Mouse (Mus musculus) CD8-positive naive resting alpha-beta T cell, adult 57 days (primary cell): Measurements from ENCODE around the gene Nfyb. TPM values are rescaled to one million over a fixed set of nuclear protein-coding genes. Genes with fewer than 3 reads are reported as not detected.

Experiments used
- total RNA-seq: library from RNA; stranded (reverse); gene quantifications from one replicate; pipeline ENCODE4 v1.2.4, GENCODE M21; 2023

Gene Nfyb
- total RNA-seq: 30.7 TPM

GRCm38 (mm10) chr10:82763840-82764631 is at the start of gene Nfyb:
Gene Nfyb, minus strand, starts transcription at chr10:82764144.

Other genes with a start within 250 kb of the Nfyb start
- gene 1190007I07Rik, start 140.9 kb downstream of the Nfyb start, total RNA-seq: 15.7 TPM
- gene Tdg, start 134.3 kb downstream of the Nfyb start, total RNA-seq: 94.5 TPM
- gene Glt8d2, start 73.5 kb downstream of the Nfyb start, total RNA-seq: 1.1 TPM
- gene Hcfc2, start 68.0 kb downstream of the Nfyb start, total RNA-seq: 19.6 TPM
- gene Txnrd1, start 69.8 kb upstream of the Nfyb start, total RNA-seq: 36.7 TPM
- gene Eid3, start 102.5 kb upstream of the Nfyb start, total RNA-seq: 7.0 TPM
- gene Chst11, start 221.4 kb upstream of the Nfyb start, total RNA-seq: 2.4 TPM